Mouse (Mus musculus): ENCODE results near the gene Agfg1. TPM values are rescaled to one million over a fixed set of nuclear protein-coding genes. Genes with fewer than 3 reads are reported as not detected.

The Agfg1 gene
- 37.2 and 41.0 TPM in 2 replicates for polyA plus RNA-seq (2014; fragmentation: Nextera tagmentation; extraction: Ambion mirVana)

DNA sequence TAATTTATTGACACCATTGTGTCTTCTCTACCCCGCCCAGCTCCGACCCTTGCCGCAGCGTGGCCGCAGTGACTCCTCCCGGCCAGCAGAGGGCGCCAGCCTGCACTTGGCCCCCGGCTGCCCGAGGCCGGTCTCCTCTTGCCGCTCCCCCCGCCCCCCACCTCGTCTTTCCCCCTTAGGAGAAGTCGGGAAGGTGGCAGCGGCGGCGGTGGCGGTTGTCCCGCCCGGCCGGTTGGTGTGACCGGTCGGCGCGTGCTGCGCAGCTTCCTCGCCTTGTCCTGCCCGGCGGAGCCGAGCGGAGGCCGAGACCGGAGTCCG, at the start of gene Agfg1:
TSS of gene Agfg1 (plus strand) at position 188 of the 318 bp plus-strand sequence.
- Histone ChIP-seq H3K27me3 (ENCODE audit: control insufficient read depth, insufficient read depth, low read length) (no peaks in the 10 kb centered on the region), H3K9me3 (ENCODE audit: control insufficient read depth, low read depth, low read length) (no peaks in the 10 kb centered on the region), H3K27ac (ENCODE audit: low read length) (peak within 1 kb of the TSS; percentile 53; the same call in 1 of the 2 replicates), H3K4me2 (replicated peaks; ENCODE audit: low read depth, low read length) (peak within 1 kb of the TSS; percentile 82), H3K36me3 (ENCODE audit: control insufficient read depth, insufficient read depth, low read length) (no peaks in the 10 kb centered on the region), H3K4me1 (ENCODE audit: control insufficient read depth, insufficient read depth, low read length) (0 out of 2 replicates have a peak, but pooled peaks cover 8% of the 10 kb centered on the region), H3K4me3 (ENCODE audit: low read depth, low read length) (peak within 1 kb of the TSS; percentile 96), H3K9ac (replicated peaks; ENCODE audit: low read depth, low read length) (peak within 1 kb of the TSS; percentile 84)
- under 1% methylated on average over 32 of the region's 34 CpGs for WGBS
- ATAC-seq (ENCODE audit: insufficient number of reproducible peaks, insufficient read depth, low FRiP score, low read depth): peak; percentile 85

DNA sequence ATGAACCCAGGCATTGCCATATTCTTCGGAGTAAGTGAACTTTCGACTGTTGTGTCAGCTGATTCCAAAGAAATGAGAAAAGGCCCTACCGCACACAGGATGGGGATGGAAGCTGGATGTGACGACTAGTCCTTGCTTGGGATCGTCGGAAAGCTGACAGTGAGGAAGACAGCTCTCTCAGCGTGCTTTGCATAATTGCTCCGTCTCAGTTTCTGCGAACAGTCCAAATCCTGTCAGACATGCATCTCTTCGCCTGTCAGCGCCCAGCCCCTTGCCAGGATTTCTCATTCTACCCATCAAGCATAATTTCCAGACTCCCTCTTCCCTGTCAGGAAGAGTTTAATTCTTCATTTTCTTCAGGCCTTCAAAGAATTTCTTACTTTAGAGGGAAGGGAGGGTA, 48.2 kb upstream of the Agfg1 start:
- Histone ChIP-seq H3K9ac (replicated peaks; ENCODE audit: low read depth, low read length) (no peak overlapping the region), H3K4me1 (ENCODE audit: control insufficient read depth, insufficient read depth, low read length) (0 out of 2 replicates have a peak, but pooled peaks cover 5% of the 10 kb centered on the region), H3K9me3 (ENCODE audit: control insufficient read depth, low read depth, low read length) (no peaks in the 10 kb centered on the region), H3K36me3 (ENCODE audit: control insufficient read depth, insufficient read depth, low read length) (no peaks in the 10 kb centered on the region), H3K27ac (ENCODE audit: low read length) (no peak overlapping the region), H3K4me3 (ENCODE audit: low read depth, low read length) (no peak overlapping the region), H3K27me3 (ENCODE audit: control insufficient read depth, insufficient read depth, low read length) (no peaks in the 10 kb centered on the region), H3K4me2 (replicated peaks; ENCODE audit: low read depth, low read length) (no peak overlapping the region)
- 82% methylated on average over 11 of the region's 11 CpGs for WGBS
- ATAC-seq (ENCODE audit: insufficient number of reproducible peaks, insufficient read depth, low FRiP score, low read depth): no peak

DNA sequence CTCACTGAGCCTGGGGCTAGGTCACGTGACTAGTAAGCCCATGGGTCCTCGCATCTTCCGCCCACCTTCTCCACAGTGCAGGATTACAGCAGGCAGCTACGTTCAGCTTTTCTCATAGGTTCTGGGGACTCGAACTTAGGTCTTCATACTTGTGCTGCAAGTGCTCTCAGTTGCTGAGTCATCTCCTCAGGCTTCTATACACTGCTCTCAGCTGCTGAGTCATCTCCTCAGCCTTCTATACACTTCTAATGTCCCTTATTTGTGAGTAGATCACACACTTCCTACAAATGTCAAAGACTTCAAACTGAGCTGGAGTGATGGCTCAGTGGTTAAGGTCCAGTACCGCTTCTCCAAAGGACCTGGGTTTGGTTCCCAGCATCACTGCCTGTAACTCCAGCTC, 47.0 kb upstream of the Agfg1 start:
- ATAC-seq (ENCODE audit: insufficient number of reproducible peaks, insufficient read depth, low FRiP score, low read depth): no peak
- H3K36me3 ChIP-seq (ENCODE audit: control insufficient read depth, insufficient read depth, low read length): no peaks in the 10 kb centered on the region
- H3K9me3 ChIP-seq (ENCODE audit: control insufficient read depth, low read depth, low read length): no peaks in the 10 kb centered on the region
- H3K4me3 ChIP-seq (ENCODE audit: low read depth, low read length): no peak overlapping the region
- H3K27ac ChIP-seq (ENCODE audit: low read length): no peak overlapping the region
- no peaks in the 10 kb centered on the region for H3K27me3 ChIP-seq (ENCODE audit: control insufficient read depth, insufficient read depth, low read length)
- no peak overlapping the region for H3K4me2 ChIP-seq (replicated peaks; ENCODE audit: low read depth, low read length)
- 0 out of 2 replicates have a peak, but pooled peaks cover 5% of the 10 kb centered on the region for H3K4me1 ChIP-seq (ENCODE audit: control insufficient read depth, insufficient read depth, low read length)
- WGBS: 93% methylated on average over 6 of the region's 6 CpGs
- no peak overlapping the region for H3K9ac ChIP-seq (replicated peaks; ENCODE audit: low read depth, low read length)

GRCm38 (mm10) chr1:82793110-82793509, 46.2 kb upstream of the Agfg1 start:
- Histone ChIP-seq H3K27me3 (ENCODE audit: control insufficient read depth, insufficient read depth, low read length) (no peaks in the 10 kb centered on the region), H3K36me3 (ENCODE audit: control insufficient read depth, insufficient read depth, low read length) (no peaks in the 10 kb centered on the region), H3K9me3 (ENCODE audit: control insufficient read depth, low read depth, low read length) (no peaks in the 10 kb centered on the region), H3K4me3 (ENCODE audit: low read depth, low read length) (no peak overlapping the region), H3K9ac (replicated peaks; ENCODE audit: low read depth, low read length) (no peak overlapping the region), H3K4me2 (replicated peaks; ENCODE audit: low read depth, low read length) (no peak overlapping the region), H3K4me1 (ENCODE audit: control insufficient read depth, insufficient read depth, low read length) (no peaks in the 10 kb centered on the region), H3K27ac (ENCODE audit: low read length) (no peak overlapping the region)
- no peak for ATAC-seq (ENCODE audit: insufficient number of reproducible peaks, insufficient read depth, low FRiP score, low read depth)
- 79% methylated on average over 3 of the region's 3 CpGs for WGBS

GRCm38 (mm10) chr1:82793986-82794385, 45.3 kb upstream of the Agfg1 start:
- H3K9me3 ChIP-seq (ENCODE audit: control insufficient read depth, low read depth, low read length): no peaks in the 10 kb centered on the region
- no peak overlapping the region for H3K27ac ChIP-seq (ENCODE audit: low read length)
- H3K36me3 ChIP-seq (ENCODE audit: control insufficient read depth, insufficient read depth, low read length): no peaks in the 10 kb centered on the region
- H3K4me2 ChIP-seq (replicated peaks; ENCODE audit: low read depth, low read length): no peak overlapping the region
- no peak overlapping the region for H3K9ac ChIP-seq (replicated peaks; ENCODE audit: low read depth, low read length)
- H3K4me1 ChIP-seq (ENCODE audit: control insufficient read depth, insufficient read depth, low read length): no peaks in the 10 kb centered on the region
- H3K4me3 ChIP-seq (ENCODE audit: low read depth, low read length): no peak overlapping the region
- ATAC-seq (ENCODE audit: insufficient number of reproducible peaks, insufficient read depth, low FRiP score, low read depth): no peak
- WGBS: 65% methylated on average over 4 of the region's 4 CpGs
- H3K27me3 ChIP-seq (ENCODE audit: control insufficient read depth, insufficient read depth, low read length): no peaks in the 10 kb centered on the region

DNA sequence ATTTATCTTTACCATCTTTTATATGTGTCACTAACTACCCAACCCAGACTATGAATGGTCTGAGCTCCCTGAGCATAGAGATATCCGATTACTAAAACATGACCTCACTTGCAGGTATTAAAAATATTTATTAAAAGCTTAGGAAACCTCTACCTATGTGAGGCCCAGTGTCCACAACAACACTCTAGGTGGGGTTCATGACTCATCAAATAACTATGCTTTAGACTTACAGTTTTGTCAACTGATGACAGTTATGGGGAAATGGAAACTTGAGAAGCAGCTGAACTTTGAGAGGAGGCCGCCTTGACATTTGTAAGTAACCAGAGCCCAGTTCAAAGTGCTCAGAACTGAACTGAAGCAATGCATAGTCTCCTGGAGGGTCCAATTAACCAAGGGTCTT, 44.1 kb upstream of the Agfg1 start:
- Histone ChIP-seq H3K4me1 (ENCODE audit: control insufficient read depth, insufficient read depth, low read length) (no peaks in the 10 kb centered on the region), H3K4me2 (replicated peaks; ENCODE audit: low read depth, low read length) (no peak overlapping the region), H3K9ac (replicated peaks; ENCODE audit: low read depth, low read length) (no peak overlapping the region), H3K27ac (ENCODE audit: low read length) (no peak overlapping the region), H3K4me3 (ENCODE audit: low read depth, low read length) (no peak overlapping the region), H3K36me3 (ENCODE audit: control insufficient read depth, insufficient read depth, low read length) (no peaks in the 10 kb centered on the region), H3K27me3 (ENCODE audit: control insufficient read depth, insufficient read depth, low read length) (no peaks in the 10 kb centered on the region), H3K9me3 (ENCODE audit: control insufficient read depth, low read depth, low read length) (no peaks in the 10 kb centered on the region)
- 70% methylated on average over 2 of the region's 2 CpGs for WGBS
- ATAC-seq (ENCODE audit: insufficient number of reproducible peaks, insufficient read depth, low FRiP score, low read depth): no peak

DNA sequence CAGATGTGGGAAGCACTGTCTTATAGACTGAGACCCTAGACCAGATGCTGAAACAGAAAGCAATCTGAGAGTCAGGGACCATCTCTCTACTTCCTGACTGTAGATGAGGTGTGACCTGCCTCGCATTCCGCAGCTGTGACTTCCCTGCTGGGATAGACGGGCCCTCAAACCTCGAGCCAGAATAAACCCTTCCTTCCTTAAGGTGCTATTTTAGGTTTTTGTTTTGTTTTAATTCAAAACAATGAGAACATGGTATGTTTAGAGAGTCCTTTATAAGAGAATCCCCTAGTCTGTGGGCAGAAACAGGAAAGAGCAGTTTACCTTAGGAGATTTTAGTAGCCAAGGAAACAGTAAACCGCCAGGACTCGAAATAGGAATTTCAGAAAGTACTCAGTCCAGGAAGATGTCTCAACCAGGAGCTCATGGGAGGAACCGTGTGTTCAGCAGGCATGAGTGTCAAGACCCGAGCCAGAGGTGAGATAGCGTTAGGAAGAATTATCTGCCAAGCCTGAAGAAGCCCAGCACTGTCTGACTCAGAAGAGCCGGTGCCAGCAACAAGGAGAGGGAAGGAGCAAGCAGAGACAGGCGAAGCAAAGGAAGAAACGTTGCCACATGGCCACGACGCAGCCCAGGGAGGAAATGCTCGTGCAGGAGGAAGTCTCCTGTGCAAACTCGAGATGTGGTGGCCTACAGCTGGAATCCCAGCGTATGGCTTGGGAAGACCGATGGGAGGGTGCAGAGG, 43.4 kb upstream of the Agfg1 start:
- no peak for ATAC-seq (ENCODE audit: insufficient number of reproducible peaks, insufficient read depth, low FRiP score, low read depth)
- Histone ChIP-seq H3K27ac (ENCODE audit: low read length) (no peak overlapping the region), H3K4me1 (ENCODE audit: control insufficient read depth, insufficient read depth, low read length) (no peaks in the 10 kb centered on the region)

DNA sequence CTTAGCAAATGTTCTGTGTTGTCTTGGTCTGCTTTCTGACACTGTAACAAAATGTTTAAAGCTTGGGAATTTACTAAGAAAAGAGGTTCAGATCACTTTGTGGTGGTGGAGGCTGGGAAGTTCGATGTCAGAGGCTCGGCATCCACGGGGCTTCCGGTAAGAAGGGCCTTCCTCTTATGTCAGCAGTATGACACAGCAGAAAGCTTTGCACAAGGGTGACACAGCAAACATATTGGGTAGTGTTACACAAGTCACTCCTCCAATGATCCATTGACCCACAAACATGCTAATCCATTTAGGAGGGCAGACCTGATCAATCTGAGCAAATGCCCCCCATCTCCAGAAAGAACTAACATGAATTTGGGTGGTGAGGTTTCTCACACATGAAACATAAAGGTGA, 42.2 kb upstream of the Agfg1 start:
- Histone ChIP-seq H3K9ac (replicated peaks; ENCODE audit: low read depth, low read length) (no peak overlapping the region), H3K36me3 (ENCODE audit: control insufficient read depth, insufficient read depth, low read length) (no peaks in the 10 kb centered on the region), H3K4me2 (replicated peaks; ENCODE audit: low read depth, low read length) (no peak overlapping the region), H3K27me3 (ENCODE audit: control insufficient read depth, insufficient read depth, low read length) (no peaks in the 10 kb centered on the region), H3K9me3 (ENCODE audit: control insufficient read depth, low read depth, low read length) (no peaks in the 10 kb centered on the region), H3K4me3 (ENCODE audit: low read depth, low read length) (no peak overlapping the region), H3K27ac (ENCODE audit: low read length) (no peak overlapping the region), H3K4me1 (ENCODE audit: control insufficient read depth, insufficient read depth, low read length) (no peaks in the 10 kb centered on the region)
- WGBS: 93% methylated on average over 4 of the region's 4 CpGs
- no peak for ATAC-seq (ENCODE audit: insufficient number of reproducible peaks, insufficient read depth, low FRiP score, low read depth)

More for the DNA sequence above, 43.4 kb upstream of the Agfg1 start:
- no peaks in the 10 kb centered on the region for H3K27me3 ChIP-seq (ENCODE audit: control insufficient read depth, insufficient read depth, low read length)
- H3K4me3 ChIP-seq (ENCODE audit: low read depth, low read length): no peak overlapping the region
- 57% methylated on average over 18 of the region's 18 CpGs for WGBS
- H3K36me3 ChIP-seq (ENCODE audit: control insufficient read depth, insufficient read depth, low read length): no peaks in the 10 kb centered on the region
- H3K4me2 ChIP-seq (replicated peaks; ENCODE audit: low read depth, low read length): no peak overlapping the region
- no peaks in the 10 kb centered on the region for H3K9me3 ChIP-seq (ENCODE audit: control insufficient read depth, low read depth, low read length)
- no peak overlapping the region for H3K9ac ChIP-seq (replicated peaks; ENCODE audit: low read depth, low read length)

DNA sequence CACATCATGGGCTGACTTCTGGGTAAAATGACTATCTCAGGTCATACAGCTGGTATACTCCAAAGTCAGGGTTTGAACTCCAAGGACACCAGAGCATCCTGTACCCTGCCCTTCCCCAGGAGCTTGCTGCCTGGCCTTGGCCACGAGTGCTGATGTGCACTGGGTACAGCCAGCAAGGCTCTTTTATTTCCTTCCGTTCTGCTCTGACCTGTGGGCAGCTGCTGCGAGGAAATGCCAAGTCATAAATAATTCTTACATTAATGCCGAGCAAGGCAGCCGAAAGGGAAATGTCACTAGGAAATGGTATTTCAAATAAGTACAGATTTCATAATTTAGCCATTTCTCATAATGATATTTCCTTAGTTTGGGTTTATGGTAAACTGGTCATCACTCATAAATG, 41.0 kb upstream of the Agfg1 start:
- ATAC-seq (ENCODE audit: insufficient number of reproducible peaks, insufficient read depth, low FRiP score, low read depth): no peak
- no peaks in the 10 kb centered on the region for H3K4me1 ChIP-seq (ENCODE audit: control insufficient read depth, insufficient read depth, low read length)
- H3K9ac ChIP-seq (replicated peaks; ENCODE audit: low read depth, low read length): no peak overlapping the region
- H3K27me3 ChIP-seq (ENCODE audit: control insufficient read depth, insufficient read depth, low read length): no peaks in the 10 kb centered on the region
- H3K9me3 ChIP-seq (ENCODE audit: control insufficient read depth, low read depth, low read length): no peaks in the 10 kb centered on the region
- WGBS: 53% methylated on average over 5 of the region's 5 CpGs
- no peak overlapping the region for H3K27ac ChIP-seq (ENCODE audit: low read length)
- H3K36me3 ChIP-seq (ENCODE audit: control insufficient read depth, insufficient read depth, low read length): no peaks in the 10 kb centered on the region
- H3K4me2 ChIP-seq (replicated peaks; ENCODE audit: low read depth, low read length): no peak overlapping the region
- no peak overlapping the region for H3K4me3 ChIP-seq (ENCODE audit: low read depth, low read length)
